Mouse (Mus musculus) mesoderm, embryonic 11.5 days (tissue): ENCODE measurements around the gene Fut7.
A peak's percentile ranks its signal among the peaks of the same experiment; 100 is the strongest.
"Not testable (repeated sequence)": the region's sequence is repeated elsewhere in the genome, so short reads cannot be mapped to it uniquely, and the experiment has no call there.

Experiments
- DNase-seq: peaks from one replicate; pipeline ENCODE4 v3.0.0-alpha.2; 2012; ENCODE audit warnings: low read depth, low spot score

Fut7 gene

DNA sequence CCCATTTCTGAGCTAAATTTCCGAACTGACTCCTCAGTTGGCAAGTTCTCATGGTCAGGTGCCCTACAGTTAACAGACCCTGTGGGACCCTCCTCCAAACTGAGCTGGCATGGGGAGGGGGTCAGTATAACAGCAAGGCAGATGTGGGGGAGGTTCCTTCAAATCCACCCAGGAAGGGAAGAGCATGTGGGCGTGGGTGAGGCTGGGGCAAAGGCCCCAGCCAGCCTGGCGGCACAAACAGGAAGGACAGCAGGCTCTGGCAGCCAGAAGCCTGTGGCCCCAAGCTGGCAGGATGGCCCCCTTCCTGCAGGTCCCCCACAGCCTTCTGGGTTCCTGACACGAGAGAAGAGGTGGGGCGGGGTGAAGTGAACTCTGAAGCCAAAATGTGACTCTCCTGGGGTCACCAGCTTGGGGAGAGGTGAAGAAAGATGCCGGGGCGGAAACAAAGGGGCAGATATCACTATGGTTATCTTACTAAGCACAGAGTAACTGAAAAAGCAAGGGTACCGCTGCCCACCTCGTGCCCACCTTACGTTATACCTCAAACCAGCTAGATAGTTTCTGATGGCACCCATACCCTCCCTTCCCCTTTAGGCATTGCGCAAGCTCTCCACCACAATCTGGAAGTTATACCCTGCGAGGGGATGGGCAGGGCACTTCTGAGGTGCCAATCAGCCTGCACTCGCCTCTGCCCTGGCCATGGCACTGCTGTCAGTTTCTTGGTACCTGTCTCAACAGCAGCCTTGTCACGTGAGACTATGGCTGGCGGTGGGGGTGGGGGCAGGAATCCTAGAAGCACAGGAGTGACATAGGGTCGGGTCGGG is at the start of gene Fut7:
Fut7 (plus strand) TSS at position 681 of the 824 bp plus-strand sequence.
- DNase-seq: no peak

DNA sequence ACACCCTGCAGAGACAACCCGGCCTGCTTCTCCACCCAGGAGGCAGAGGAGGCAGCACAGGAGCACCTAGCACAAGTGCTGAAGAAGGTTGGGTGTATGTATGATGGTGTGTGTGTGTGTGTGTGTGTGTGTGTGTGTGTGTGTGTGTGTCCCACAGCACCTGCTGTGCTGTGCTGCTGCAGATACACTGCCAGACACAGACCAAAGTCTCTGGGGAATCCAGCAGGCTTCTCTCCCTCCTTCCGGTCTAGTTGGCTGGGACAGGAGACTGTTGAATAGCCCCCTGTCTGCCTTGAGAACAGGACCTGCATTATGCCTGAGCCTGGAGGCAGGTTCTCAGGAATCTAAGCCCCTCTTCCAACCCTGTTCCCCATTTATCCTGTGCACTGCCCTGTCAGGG is 49.6 kb upstream of the Fut7 start:
- no peak for DNase-seq

DNA sequence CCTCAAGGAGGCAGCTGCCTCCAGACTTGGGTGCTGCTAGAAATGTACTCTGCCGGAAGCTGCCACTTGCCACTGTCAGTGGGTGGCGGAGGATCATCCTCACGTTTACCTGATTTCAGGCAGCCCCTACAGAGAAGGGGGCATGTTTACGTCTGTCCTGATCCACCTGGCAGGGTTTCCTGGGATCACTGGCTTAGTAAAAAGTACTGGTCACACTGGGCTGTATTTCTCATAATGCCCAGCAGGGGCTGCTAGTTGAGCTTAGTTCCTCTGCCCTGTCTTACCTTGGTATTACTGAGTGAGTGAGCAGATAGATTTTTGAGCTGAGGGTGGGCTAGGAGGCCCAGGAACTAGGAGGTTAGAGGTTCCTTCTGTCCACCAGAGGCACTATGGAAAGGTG is 46.5 kb upstream of the Fut7 start:
- peak; percentile 49 for DNase-seq

DNA sequence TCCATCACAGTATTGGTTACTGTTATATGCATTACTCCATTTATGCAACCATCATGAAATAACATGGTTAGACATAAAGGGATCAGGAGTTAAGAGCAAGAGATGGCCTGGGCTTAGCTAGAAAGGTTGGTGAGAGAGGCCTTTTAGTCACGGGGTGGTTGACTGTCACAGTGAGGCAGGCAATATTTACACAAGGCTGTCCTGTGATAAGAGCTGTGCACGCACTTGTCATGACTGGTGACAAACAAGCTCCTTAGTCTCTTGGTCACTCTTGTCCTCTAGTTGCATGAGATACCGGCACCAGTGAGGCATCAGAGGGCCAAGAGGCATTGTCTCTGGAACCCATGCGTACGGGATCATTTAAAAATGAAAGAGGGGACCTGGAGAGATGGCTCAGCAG is 38.6 kb upstream of the Fut7 start:
- DNase-seq: no peak

DNA sequence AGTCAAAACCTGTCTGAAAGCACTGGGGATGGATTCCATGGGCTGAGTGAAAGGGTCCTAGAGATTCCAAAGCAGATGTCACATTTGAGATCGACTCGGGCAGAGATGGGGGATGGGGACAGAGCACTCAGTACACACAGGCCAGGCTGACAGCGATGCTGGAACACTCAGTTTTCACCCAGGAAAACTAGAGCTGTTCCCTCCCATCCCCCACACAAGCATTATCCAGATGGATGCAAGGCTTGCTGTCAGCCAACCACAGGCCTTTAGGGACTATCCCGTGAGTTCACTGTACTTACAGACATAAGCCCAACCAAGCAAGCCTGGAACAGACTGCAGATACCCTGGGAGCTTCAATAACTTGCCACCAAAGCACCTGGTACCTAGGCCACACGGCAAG is 31.8 kb upstream of the Fut7 start:
- DNase-seq: no peak

DNA sequence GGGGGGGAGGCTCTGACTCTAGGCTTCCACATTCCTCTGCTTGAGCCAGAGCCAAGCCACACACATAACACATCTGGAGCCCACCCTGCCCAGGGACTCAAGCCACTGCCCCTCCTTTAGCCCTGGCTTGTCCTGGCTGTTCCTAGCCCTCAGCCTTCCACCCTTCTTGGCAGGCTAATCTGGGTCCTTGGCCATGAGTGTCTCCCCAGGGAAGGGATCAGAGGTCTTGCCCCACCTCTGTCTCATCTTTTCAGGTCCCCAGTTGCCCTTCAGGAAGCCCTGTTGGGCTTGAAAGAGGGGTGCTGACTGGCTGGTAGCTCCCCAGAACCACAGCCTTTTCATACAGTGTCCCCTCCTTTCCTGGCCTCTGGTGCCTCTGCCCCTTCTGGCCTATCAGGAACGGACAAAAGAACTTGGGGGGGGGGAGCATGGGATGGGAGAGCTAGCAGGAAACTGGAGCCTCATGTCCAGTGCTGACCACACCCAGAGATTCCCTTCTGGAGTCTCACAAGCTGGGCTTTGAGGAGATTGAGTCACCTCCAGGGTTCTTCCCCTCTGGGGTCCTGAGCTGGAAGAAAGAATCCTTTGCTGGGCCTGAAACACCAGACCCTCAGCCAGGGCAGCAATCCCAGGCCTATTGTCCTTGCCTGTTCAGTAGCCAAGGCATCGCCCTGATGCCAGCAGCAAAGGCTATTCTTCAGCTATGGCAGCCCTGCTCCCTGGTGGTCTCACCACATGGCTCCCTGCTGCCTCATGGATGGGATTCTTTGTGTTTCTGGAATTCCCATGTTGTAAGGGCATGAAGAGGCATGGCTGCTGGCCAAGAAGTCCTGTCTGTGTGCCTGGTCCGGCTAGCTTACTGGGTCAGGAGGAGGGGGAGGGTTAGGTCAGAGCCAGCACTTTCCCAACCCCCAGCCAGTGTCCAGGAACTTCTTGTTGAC is 28.5 kb upstream of the Fut7 start:
- no peak for DNase-seq

DNA sequence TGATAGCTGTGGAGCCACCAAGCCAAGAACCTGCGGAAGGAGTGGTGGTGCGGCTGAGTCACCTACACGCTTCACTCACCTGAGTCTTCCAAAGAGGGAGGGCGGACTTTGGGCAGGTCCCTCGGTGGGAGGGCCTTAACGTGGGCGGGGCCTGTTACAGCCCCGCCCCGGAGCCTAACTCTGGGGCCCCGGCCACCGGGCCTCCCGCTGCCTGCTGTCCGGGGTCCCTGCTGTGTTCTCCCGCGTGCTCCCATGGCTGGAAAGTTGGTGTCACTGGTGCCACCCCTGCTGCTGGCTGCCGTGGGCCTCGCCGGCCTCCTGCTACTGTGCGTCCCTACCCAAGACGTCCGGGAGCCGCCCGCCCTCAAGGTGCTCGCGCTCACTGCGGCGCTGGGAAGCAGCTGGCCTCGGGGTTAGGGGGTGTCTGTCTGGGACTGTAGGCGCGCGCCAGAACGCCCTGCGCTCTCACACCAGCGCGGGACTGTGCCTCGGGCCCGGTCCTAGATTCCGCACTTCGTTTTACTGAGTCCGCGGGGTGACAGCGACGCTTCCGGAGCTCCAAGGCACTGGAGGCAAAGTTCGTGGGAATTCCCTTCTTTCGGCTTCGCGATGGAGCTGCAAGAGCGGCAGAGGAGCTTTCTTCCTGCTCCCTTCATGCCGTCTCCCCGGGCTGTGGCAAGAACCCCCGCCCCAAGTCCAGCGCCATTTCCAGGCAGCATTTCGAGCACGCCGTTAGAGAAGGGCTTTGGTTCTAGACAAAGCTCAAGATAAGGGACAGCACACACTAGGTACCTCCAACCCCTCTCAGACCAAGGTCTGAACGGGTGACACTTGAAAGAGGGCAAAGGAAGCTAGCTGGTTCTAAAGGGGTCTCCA is 27.1 kb upstream of the Fut7 start, which contains the start of gene Entpd2:
Entpd2 (plus strand) TSS at position 154 of the 876 bp plus-strand sequence.
- DNase-seq: peak; percentile 33

DNA sequence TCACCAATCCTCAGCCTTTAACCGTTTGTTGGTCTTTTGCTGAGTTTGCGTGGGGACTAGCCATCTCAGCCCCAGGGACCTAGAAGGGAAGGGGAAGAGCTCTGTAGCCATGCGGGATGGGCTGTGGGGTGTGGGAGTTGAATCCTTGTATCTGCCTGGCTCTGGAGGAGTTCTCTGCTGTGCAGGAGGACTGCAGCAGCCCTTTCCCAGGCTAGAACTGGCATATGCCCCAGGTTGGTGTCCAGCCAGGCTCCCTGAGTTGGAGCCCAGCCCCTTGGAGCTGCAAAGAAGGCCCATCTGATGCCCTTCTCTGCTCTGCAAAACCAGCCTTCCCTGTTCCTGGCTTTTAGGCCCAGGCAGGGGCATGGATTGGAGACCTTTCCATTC is 26.5 kb upstream of the Fut7 start:
- DNase-seq: no peak

DNA sequence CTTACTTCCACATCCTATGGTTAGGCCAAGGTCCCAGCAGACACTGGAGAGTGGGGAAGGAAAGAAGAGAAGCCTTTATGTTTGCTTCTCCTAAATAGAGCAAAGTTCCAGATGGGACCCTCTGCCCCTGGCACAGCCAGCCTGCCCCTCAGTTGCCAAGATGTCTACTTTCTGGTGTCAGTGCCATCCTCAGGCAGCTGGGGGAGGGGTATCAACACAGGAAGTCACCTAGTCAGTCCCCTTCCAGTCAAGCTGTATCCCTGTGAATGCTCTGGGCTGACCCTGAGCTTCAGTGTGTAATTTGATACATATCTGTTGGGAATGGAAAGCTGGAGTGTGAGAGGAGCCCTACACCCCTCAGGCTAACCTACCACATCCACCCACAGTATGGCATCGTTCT is 26.1 kb upstream of the Fut7 start:
- DNase-seq: no peak

DNA sequence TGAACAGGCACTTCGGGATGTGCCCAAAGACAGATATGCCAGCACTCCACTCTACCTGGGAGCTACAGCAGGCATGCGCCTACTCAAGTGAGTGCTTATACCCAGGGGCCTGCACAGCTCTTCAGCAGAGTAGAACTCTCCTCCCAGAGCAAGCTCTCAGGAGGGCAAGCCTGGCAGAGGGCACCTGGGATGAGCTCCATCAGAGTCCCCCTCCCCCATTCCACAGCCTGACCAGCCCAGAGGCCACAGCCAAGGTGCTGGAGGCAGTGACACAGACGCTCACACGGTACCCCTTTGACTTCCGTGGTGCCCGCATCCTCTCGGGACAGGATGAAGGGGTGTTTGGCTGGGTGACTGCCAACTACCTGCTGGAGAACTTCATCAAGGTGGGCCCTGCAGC is 25.0 kb upstream of the Fut7 start:
- DNase-seq: no peak

DNA sequence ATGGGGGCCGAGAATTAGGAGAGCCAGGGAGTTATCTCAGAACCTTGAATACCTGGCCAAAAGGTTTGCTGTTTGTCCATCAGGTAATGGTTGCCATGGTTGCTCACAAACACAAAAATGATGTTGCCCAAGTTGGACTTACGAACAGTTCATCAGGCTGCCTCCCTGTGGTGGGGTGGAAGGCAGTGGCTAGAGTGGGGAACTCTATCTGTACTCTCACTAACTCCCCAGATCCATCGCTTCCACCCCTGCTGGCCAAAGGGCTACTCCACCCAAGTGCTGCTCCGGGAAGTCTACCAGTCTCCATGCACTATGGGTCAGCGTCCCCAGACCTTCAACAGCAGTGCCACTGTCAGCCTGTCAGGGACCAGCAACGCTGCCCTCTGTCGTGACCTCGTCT is 24.0 kb upstream of the Fut7 start, which contains the start of gene Npdc1:
Npdc1 (plus strand) TSS at position 301 of the 400 bp plus-strand sequence.
- no peak for DNase-seq

DNA sequence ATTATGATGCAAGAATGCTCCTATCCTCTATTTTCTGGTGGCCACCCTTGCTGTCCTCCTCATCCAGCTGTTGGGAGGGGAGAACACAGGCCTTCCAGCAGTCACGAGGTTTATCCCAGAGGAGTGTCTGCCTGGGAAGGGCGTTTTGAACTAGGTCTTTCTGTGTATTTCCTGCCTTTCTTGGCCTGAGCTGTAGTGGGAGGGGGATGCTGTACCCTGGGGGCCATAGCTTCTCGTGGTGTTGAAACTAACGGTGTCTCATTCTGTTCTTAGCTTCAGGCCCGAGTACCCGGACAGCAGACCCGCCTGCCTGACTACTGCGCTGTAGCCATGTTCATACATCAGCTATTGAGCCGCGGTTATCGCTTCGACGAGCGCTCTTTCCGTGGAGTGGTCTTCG is 22.8 kb upstream of the Fut7 start:
- DNase-seq: no peak

DNA sequence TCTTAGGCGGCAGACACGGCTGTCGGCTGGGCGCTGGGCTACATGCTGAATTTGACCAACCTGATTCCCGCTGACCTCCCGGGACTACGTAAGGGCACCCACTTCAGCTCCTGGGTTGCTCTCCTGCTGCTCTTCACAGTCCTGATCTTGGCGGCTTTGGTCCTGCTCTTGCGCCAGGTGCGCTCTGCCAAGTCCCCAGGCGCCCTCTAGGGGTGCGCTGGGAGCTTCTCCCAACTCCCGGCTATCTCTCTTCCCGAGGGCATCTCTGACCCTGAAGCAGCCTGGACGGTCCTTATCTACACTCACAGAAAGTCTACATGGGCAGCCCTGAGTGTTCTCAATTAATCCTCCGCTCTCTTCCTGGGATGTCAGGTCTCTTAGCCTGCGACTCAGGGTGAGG is 22.3 kb upstream of the Fut7 start:
- DNase-seq: no peak

DNA sequence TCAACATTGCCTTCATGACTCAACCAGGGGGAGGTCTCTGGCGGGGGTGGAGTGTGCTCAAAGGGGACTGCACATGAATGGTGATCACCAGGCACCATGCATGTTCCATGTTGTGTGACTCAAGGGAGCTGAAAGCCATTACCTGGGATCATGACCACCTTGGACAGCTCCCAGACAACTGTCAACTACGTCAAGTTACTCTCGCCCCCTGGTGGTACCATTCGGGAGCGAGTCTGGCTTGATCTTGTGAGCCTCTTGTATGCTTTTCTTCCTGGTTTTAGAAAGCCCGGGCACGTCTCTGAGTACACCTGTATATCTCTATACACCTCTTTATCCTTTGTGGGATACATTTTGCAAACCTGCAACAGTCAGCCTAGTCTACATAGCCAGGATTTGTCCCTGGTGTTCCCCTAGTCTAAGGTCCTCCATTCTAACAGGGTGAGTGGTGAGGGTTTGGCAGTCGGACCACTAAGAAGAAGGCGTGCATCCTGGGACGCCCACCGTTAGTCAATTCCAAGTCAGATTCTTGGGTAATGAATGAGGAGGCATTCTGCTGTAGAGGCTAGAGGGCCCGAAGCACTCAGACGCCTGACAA is 20.6 kb upstream of the Fut7 start:
- DNase-seq: peak; percentile 90

DNA sequence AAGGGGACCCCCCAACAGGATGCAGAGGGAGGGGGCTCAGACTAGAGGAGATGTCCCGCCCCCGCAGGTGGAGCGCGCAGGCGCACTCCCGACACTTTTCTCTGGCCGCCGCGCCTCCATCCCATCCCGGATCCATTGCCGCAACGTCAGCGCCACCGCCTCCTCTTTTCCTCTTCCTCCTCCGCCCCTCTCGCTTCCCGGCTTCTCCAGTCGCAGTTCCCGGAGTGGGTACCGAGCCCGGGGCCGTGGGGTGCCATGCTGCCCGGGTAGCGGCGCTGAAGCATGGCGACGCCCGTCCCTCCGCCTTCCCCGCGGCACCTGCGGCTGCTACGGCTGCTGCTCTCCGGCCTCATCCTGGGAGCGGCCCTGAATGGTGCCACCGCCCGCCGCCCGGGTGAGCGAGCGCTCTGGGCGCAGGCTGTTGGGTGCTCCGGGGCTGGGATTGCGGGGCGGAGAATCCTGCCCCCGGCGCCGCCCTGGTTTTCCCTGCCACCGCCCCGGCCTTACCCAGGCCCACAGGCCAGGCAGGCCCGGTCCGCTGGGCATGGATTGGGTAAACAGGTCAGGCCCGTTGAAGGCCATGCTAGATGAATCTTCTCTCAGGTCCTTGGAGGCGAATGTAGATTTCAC is 20.0 kb upstream of the Fut7 start:
- peak; percentile 48 for DNase-seq

DNA sequence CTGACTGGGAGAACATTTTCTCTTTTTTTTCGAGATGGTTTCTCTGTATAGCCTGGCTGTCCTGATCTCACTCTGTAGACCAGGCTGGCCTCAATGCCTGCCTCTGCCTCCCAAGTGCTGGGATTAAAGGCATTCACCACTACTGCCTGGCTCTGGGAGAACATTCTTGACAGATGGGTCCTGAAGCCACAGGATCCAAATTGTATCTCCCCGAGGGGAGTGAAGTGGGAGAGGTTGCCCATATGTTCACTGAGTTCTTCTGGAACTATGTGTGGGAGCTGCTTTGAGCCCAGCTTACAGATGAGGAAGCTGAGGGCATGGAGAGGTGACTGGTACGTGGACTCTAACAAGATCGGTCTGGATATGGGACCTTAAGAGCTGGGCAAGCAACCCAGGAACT is 19.1 kb upstream of the Fut7 start:
- no peak for DNase-seq

DNA sequence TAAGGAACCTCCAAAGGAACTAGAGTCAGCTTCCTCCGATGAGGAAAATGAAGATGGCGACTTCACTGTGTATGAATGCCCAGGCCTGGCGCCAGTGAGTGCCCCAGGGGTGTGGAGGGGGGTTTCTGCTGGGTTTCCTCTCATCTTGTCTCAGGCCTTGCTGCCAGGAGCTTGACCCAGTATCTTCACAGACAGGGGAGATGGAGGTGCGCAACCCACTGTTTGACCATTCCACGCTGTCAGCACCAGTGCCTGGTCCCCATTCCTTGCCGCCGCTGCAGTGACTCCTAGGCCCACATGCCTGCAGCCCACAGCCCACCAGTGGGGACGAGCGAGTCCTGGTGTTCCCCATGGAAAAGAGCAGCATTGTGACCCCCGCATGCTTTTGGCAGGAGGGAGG is 14.2 kb upstream of the Fut7 start:
- no peak for DNase-seq

DNA sequence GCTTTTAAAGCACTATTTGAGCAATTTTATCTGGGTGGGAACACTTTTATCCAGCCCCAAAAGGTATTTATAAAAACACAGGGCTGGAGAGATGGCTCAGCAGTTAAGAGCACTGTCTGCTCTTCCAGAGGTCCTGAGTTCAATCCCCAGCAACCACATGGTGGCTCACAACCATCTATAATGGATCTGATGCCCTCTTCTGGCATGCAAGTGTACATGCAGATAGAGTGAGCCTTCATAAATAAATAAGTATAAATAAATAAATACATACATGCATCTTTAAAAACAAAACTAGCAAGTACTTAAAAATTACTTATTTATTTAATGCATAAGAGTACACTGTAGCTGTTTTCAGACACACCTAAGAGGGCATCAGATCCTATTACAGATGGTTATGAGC is 9.6 kb upstream of the Fut7 start:
- DNase-seq: not testable (repeated sequence)

DNA sequence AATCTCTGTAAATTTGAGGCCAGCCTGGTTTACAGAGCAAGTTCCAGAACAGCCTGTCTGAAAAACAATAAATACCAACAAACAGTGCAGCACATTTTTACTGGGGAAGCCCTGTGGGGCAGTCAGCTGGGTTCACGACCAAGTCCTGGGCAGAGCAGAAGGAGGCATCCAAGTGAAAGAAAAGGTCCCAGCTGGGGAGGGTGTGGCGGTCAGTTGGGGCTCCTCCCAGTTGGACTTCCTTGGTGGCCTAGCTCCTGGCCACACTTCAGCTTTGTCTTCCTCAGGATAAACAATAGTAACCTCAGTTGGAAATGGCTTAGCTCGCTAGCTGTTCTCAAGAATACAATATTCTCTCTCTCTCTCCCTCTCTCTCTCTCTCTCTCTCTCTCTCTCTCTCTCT is 5.6 kb upstream of the Fut7 start:
- DNase-seq: no peak

DNA sequence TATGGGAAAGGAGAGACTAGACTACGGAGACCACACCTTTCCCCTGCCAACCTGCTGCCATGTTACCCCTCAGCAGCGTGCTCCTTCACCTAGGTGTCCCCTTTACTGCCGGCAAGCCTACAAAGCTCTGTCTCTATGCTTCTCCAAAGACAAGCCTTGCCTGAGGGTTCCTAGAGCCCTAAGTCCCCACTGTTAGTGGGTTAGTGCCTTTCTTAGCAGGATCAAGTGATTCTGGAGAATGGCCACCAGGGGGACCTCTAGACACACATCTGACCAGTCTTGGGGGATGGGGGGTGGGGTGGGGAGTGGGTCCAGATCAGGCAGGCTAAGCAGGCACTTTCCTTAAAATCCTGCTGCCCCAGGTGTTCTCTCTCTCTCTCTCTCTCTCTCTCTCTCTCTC is 1.2 kb upstream of the Fut7 start:
- peak; percentile 81 for DNase-seq

DNA sequence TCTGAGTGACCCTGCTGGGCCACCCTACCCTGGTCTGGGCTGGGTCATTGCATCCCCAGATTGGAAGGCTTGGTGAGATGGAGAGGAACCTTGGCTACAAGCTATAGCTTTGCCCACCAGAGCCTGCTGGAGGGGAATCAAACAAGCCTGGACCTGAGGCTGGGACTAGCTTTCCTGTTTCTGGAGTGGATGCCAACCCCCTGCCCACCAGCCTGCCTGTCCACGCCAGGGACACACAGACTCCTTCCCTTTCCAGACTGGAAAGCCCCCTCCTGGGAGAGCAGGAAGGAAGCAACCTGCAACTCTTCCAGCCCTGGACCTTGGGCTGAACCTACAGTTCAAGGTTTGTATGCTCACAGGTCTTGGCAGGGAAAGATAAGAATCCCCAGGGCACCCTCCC is 559 bp downstream of the Fut7 start:
- DNase-seq: no peak
